In genomic region chr10:81393456-81394063, GRCm38 (mm10) we compare ENCODE assay signal across 8 mouse cellular contexts. TPM values are rescaled to one million over a fixed set of nuclear protein-coding genes. Genes with fewer than 3 reads are reported as not detected.
DNase-seq lines count a peak whose midpoint lies in the region; ATAC-seq lines count a peak whose summit lies in the region.

No protein-coding gene starts in this region.

- intact Hi-C loops in heart, postnatal 25 days (cut with DNase I), result no loop called here
- intact Hi-C loops in left cerebral cortex, postnatal 4 days (cut with DNase I), result loop anchor here (5.0 kb wide), 1 partner anchor 49 kb away; no protein-coding TSS in a partner anchor

- peak overlapping the region; percentile 83 for H3K27ac ChIP-seq in heart, embryonic 10.5 days
- peak overlapping the region; percentile 69 for H3K27ac ChIP-seq in heart, embryonic 13.5 days (replicated peaks)
- no peak overlapping the region for H3K27ac ChIP-seq in midbrain, embryonic 13.5 days

- H3K9me3 ChIP-seq in heart, embryonic 10.5 days, result no peaks in the 10 kb centered on the region
- no peaks in the 10 kb centered on the region for H3K9me3 ChIP-seq in heart, embryonic 13.5 days
- no peaks in the 10 kb centered on the region for H3K9me3 ChIP-seq in midbrain, embryonic 13.5 days

- ATAC-seq in heart, embryonic 13.5 days (ENCODE audit: extremely low read depth, insufficient number of reproducible peaks, low FRiP score, low TSS enrichment), result no peak
- no peak for ATAC-seq in midbrain, embryonic 13.5 days

- peaks cover 17% of the 10 kb centered on the region for H3K27me3 ChIP-seq in heart, embryonic 10.5 days (ENCODE audit: insufficient read depth, poor library complexity, severe bottlenecking)
- H3K27me3 ChIP-seq in heart, embryonic 13.5 days (replicated peaks), result no peaks in the 10 kb centered on the region
- H3K27me3 ChIP-seq in midbrain, embryonic 13.5 days, result no peaks in the 10 kb centered on the region

- no peak for DNase-seq in heart, embryonic 10.5 days (ENCODE audit: low spot score)
- no peak for DNase-seq in heart, postnatal 25 days (ENCODE audit: low spot score)
- DNase-seq in kidney, postnatal 25 days, result peak; percentile 72 to 76
- DNase-seq in right cerebral cortex, postnatal 4 days, result no peak
- no peak for DNase-seq in left cerebral cortex, adult 11 months (ENCODE audit: low spot score)
- DNase-seq in left cerebral cortex, postnatal 4 days, result no peak

- peak overlapping the region; percentile 54 for H3K4me3 ChIP-seq in heart, embryonic 10.5 days
- H3K4me3 ChIP-seq in heart, embryonic 13.5 days, result peak overlapping the region; percentile 45
- H3K4me3 ChIP-seq in midbrain, embryonic 13.5 days (replicated peaks), result peak overlapping the region; percentile 16

- peaks cover 27% of the 10 kb centered on the region for H3K36me3 ChIP-seq in heart, embryonic 10.5 days
- peaks cover 35% of the 10 kb centered on the region for H3K36me3 ChIP-seq in heart, embryonic 13.5 days
- H3K36me3 ChIP-seq in midbrain, embryonic 13.5 days, result peaks cover 14% of the 10 kb centered on the region; the same call in 1 of the 2 replicates

- 6% methylated on average over 19 of the region's 19 CpGs for WGBS in heart, embryonic 10.5 days
- WGBS in heart, embryonic 13.5 days, result 6% methylated on average over 19 of the region's 19 CpGs
- 7% methylated on average over 19 of the region's 19 CpGs for WGBS in midbrain, embryonic 13.5 days

- H3K4me1 ChIP-seq in heart, embryonic 10.5 days, result peaks cover 47% of the 10 kb centered on the region
- H3K4me1 ChIP-seq in heart, embryonic 13.5 days, result peaks cover 34% of the 10 kb centered on the region
- peaks cover 28% of the 10 kb centered on the region for H3K4me1 ChIP-seq in midbrain, embryonic 13.5 days (replicated peaks)

- peak overlapping the region; percentile 71 for H3K4me2 ChIP-seq in heart, embryonic 13.5 days
- H3K4me2 ChIP-seq in midbrain, embryonic 13.5 days (replicated peaks), result peak overlapping the region; percentile 45

- H3K9ac ChIP-seq in heart, embryonic 13.5 days, result peak overlapping the region; percentile 81
- peak overlapping the region; percentile 49 for H3K9ac ChIP-seq in midbrain, embryonic 13.5 days (replicated peaks)

RNA-seq across cellular contexts. Expression of gene Smim24, which starts 0.7 kb away (rescaled TPM):
- 3.4 and 4.0 TPM in 2 replicates for polyA plus RNA-seq in heart, embryonic 10.5 days (2016; fragmentation: Nextera tagmentation; extraction: Ambion mirVana)
- total RNA-seq in heart, postnatal 25 days (2021), result 1 to 10 TPM; 2.0 TPM
- polyA plus RNA-seq in heart, embryonic 13.5 days (2015; fragmentation: Nextera tagmentation; extraction: Ambion mirVana), result 2.7 and 3.1 TPM in 2 replicates
- polyA plus RNA-seq in midbrain, embryonic 13.5 days (2015; fragmentation: Nextera tagmentation; extraction: Ambion mirVana), result 1.4 and 1.9 TPM in 2 replicates
- 1 to 10 TPM; 1.5 to 2.3 TPM for total RNA-seq in left cerebral cortex, postnatal 4 days (2021)

RNA-seq across cellular contexts. Expression of gene Gm48552, which starts 4.8 kb away (rescaled TPM):
- polyA plus RNA-seq in heart, embryonic 10.5 days (2016; fragmentation: Nextera tagmentation; extraction: Ambion mirVana), result 1.1 and 1.7 TPM in 2 replicates
- total RNA-seq in heart, postnatal 25 days (2021), result under 1 TPM in 1 of 2 experiments, not detected in 1; 0.70 TPM
- 0.82 and 1.1 TPM in 2 replicates for polyA plus RNA-seq in heart, embryonic 13.5 days (2015; fragmentation: Nextera tagmentation; extraction: Ambion mirVana)
- polyA plus RNA-seq in midbrain, embryonic 13.5 days (2015; fragmentation: Nextera tagmentation; extraction: Ambion mirVana), result 1.2 and 2.1 TPM in 2 replicates
- 1 to 10 TPM; 2.7 to 5.9 TPM for total RNA-seq in left cerebral cortex, postnatal 4 days (2021)

RNA-seq across cellular contexts. Expression of gene Gm48551, which starts 9.3 kb away (rescaled TPM):
- polyA plus RNA-seq in heart, embryonic 10.5 days (2016; fragmentation: Nextera tagmentation; extraction: Ambion mirVana), result 2.2 and 3.1 TPM in 2 replicates
- under 1 TPM; 0.61 to 0.78 TPM for total RNA-seq in heart, postnatal 25 days (2021)
- polyA plus RNA-seq in heart, embryonic 13.5 days (2015; fragmentation: Nextera tagmentation; extraction: Ambion mirVana), result 2.1 and 2.3 TPM in 2 replicates
- 6.9 and 7.2 TPM in 2 replicates for polyA plus RNA-seq in midbrain, embryonic 13.5 days (2015; fragmentation: Nextera tagmentation; extraction: Ambion mirVana)
- total RNA-seq in left cerebral cortex, postnatal 4 days (2021), result 1 to 10 TPM; 3.7 to 4.4 TPM

RNA-seq across cellular contexts. Expression of gene Dohh, which starts 9.3 kb away (rescaled TPM):
- 100 and 105 TPM in 2 replicates for polyA plus RNA-seq in heart, embryonic 10.5 days (2016; fragmentation: Nextera tagmentation; extraction: Ambion mirVana)
- 10 to 100 TPM; 52.0 to 56.2 TPM for total RNA-seq in heart, postnatal 25 days (2021)
- polyA plus RNA-seq in heart, embryonic 13.5 days (2015; fragmentation: Nextera tagmentation; extraction: Ambion mirVana), result 69.7 and 73.6 TPM in 2 replicates
- 73.5 TPM in 2 replicates for polyA plus RNA-seq in midbrain, embryonic 13.5 days (2015; fragmentation: Nextera tagmentation; extraction: Ambion mirVana)
- total RNA-seq in left cerebral cortex, postnatal 4 days (2021), result 10 to 100 TPM; 58.8 to 61.5 TPM

RNA-seq across cellular contexts. Expression of gene Fzr1, which starts 15.2 kb away (rescaled TPM):
- polyA plus RNA-seq in heart, embryonic 10.5 days (2016; fragmentation: Nextera tagmentation; extraction: Ambion mirVana), result 105 and 117 TPM in 2 replicates
- total RNA-seq in heart, postnatal 25 days (2021), result 10 to 100 TPM; 27.7 to 32.3 TPM
- 72.2 and 78.1 TPM in 2 replicates for polyA plus RNA-seq in heart, embryonic 13.5 days (2015; fragmentation: Nextera tagmentation; extraction: Ambion mirVana)
- polyA plus RNA-seq in midbrain, embryonic 13.5 days (2015; fragmentation: Nextera tagmentation; extraction: Ambion mirVana), result 127 and 133 TPM in 2 replicates
- total RNA-seq in left cerebral cortex, postnatal 4 days (2021), result 100 to 1,000 TPM; 109 to 112 TPM

Comparison
In these comparisons a context has a peak if more than half of its experiments do, and no peak if none do; other contexts are left out.
1. DNase-seq: peak in kidney, postnatal 25 days (2 of 2); none in heart, embryonic 10.5 days (single experiment), heart, postnatal 25 days (single experiment), right cerebral cortex, postnatal 4 days (single experiment), left cerebral cortex, adult 11 months (single experiment) and left cerebral cortex, postnatal 4 days (single experiment).
2. Peak in every context shown above with its lines, with median percentiles within 50 percentile points of each other: H3K4me3 ChIP-seq.